Mouse (Mus musculus): ENCODE results near the gene Chaf1b. TPM values are rescaled to one million over a fixed set of nuclear protein-coding genes. Genes with fewer than 3 reads are reported as not detected.

The Chaf1b gene
- polyA plus RNA-seq, 1 experiment = 5.3 TPM

- no peak for DNase-seq (ENCODE audit: low read depth)
Observed at GRCm38 (mm10) chr16:93947396-93947795, 63.7 kb downstream of the Chaf1b start.

Other genes starting within 250 kb of the Chaf1b start
- gene Cbr3, start 200.7 kb upstream of the Chaf1b start, polyA plus RNA-seq (2012; rRNA removed) = 18.6 and 24.6 TPM in 2 replicates
- gene Dop1b, start 172.0 kb upstream of the Chaf1b start, polyA plus RNA-seq (2012; rRNA removed) = 67.5 and 77.6 TPM in 2 replicates
- 9.4 and 11.1 TPM in 2 replicates for gene Morc3, start 51.8 kb upstream of the Chaf1b start, polyA plus RNA-seq (2012; rRNA removed)
- 72.7 and 87.6 TPM in 2 replicates for gene Cldn14, start 124.9 kb downstream of the Chaf1b start, polyA plus RNA-seq (2012; rRNA removed)
- gene Sim2, start 201.0 kb downstream of the Chaf1b start, polyA plus RNA-seq (2012; rRNA removed) = 0.09 and 0.13 TPM in 2 replicates

Measured in gonadal fat pad, adult 2 months (tissue).